Mouse (Mus musculus) heart, adult 2 months (tissue): ENCODE results near the gene Tmem239. TPM values are rescaled to one million over a fixed set of nuclear protein-coding genes. Genes with fewer than 3 reads are reported as not detected.
A peak's percentile ranks its signal among the peaks of the same experiment; 100 is the strongest.

Experiments
- DNase-seq, 2 experiments: peaks; one replicate each; pipeline ENCODE4 v3.0.0; 2021
- H3K27ac ChIP-seq: fragments of 200-600 bp; 2 replicates; pipeline ENCODE4 v1.8.1; 2022
- H3K27me3 ChIP-seq: fragments of 200-500 bp; 2 replicates; pipeline ENCODE4 v1.6.1; 2012; ENCODE audit warnings: mild to moderate bottlenecking, low read length, inconsistent platforms, mixed read lengths; ENCODE audit not compliant: control insufficient read depth, insufficient read depth
- H3K36me3 ChIP-seq: fragments of 200-500 bp; 2 replicates; pipeline ENCODE4 v1.6.1; 2012; ENCODE audit warnings: low read length, inconsistent platforms; ENCODE audit not compliant: control insufficient read depth, insufficient read depth
- H3K4me1 ChIP-seq: fragments of 200-500 bp; 2 replicates; pipeline ENCODE4 v1.6.1; 2011; ENCODE audit warnings: low read length; ENCODE audit not compliant: control insufficient read depth, insufficient read depth
- H3K4me3 ChIP-seq: fragments of 200-600 bp; 2 replicates; pipeline ENCODE4 v1.8.1; 2022
- H3K79me2 ChIP-seq: fragments of 200-500 bp; replicated peaks from 2 replicates; pipeline ENCODE4 v1.6.1; 2012; ENCODE audit warnings: mild to moderate bottlenecking, inconsistent platforms, low read length, moderate library complexity, mixed read lengths; ENCODE audit not compliant: control insufficient read depth, insufficient read depth
- H3K9ac ChIP-seq: fragments of 200-500 bp; 2 replicates; pipeline ENCODE4 v1.6.1; 2012; ENCODE audit warnings: low read depth, mild to moderate bottlenecking, control low read depth, inconsistent platforms, low read length, mixed read lengths
- CTCF ChIP-seq: fragments of 200-600 bp; IDR thresholded peaks from 2 replicates; pipeline ENCODE4 v1.8.1; 2022; ENCODE audit warnings: antibody characterized with exemption, mild to moderate bottlenecking, moderate library complexity
- EP300 ChIP-seq: fragments of 200-500 bp; IDR thresholded peaks from 2 replicates; pipeline ENCODE4 v1.6.1; 2011; ENCODE audit warnings: low read depth, low read length, control low read depth; ENCODE audit not compliant: insufficient read depth
- POLR2A ChIP-seq: fragments of 200-500 bp; IDR thresholded peaks from 2 replicates; pipeline ENCODE4 v1.6.1; 2011; ENCODE audit warnings: mild to moderate bottlenecking, low read depth, low read length, control low read depth; ENCODE audit not compliant: insufficient read depth
- WGBS: fragments of 180-500 bp; shearing (Covaris S2); methylation state at CpG from one replicate; pipeline ENCODE4 v1.1.7; 2018; 5-methylcytosine and 5-hydroxymethylcytosine counted together
- intact Hi-C: fragments of 180-260 bp; cut with DNase I; formaldehyde crosslinking; loops from one replicate; pipeline ENCODE4 v1.15.1; 2025
- polyA plus RNA-seq: library from polyadenylated mRNA; depleted of rRNA; stranded (reverse); fragments of >200 nt; gene quantifications from 2 replicates; pipeline ENCODE4 v1.2.3, GENCODE M21; 2012
- total RNA-seq, 2 experiments: library from RNA; stranded (reverse); gene quantifications; 2 replicates each; pipeline ENCODE4 v1.2.3; 2021

The Tmem239 gene
- total and polyA plus RNA-seq, 3 experiments = not detected

DNA sequence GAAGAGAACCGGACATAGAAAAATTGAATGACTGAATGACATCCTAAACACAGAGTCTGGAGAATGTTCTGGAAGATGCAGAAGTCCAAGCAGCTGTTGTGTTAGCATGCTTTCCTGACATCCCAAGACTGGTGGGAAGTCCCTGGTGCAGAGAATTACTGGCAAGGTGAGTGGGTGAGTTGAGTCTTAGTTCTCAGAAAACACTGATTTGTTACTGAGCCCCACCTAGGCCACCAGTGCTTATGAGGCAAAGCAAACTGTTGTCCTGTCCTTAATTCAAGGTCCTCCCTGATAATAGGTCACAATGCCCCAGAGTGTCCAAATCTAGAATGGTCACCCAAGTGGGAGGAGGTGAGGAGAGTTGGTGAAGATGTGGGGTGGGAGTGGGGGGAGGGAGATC lies 1.3 kb upstream of the Tmem239 start, which contains the start of the genes Gm28372 and 1700020A23Rik:
Gm28372 (plus strand) TSS at position 301 of the 400 bp plus-strand sequence.
1700020A23Rik (plus strand) TSS at position 321 of the 400 bp plus-strand sequence.
- no peak for DNase-seq
- Histone ChIP-seq H3K27me3 (no peaks in the 10 kb centered on the region), H3K27ac (no peak within 1 kb of the TSS), H3K36me3 (no peaks in the 10 kb centered on the region), H3K4me3 (no peak within 1 kb of the TSS), H3K9ac (no peak within 1 kb of the TSS), H3K4me1 (no peaks in the 10 kb centered on the region), H3K79me2 (no peaks in the 10 kb centered on the region)
- intact Hi-C loops = no loop called here
- WGBS = 91% methylated on average over 1 of the region's 1 CpGs
- no peak for TF ChIP-seq CTCF

DNA sequence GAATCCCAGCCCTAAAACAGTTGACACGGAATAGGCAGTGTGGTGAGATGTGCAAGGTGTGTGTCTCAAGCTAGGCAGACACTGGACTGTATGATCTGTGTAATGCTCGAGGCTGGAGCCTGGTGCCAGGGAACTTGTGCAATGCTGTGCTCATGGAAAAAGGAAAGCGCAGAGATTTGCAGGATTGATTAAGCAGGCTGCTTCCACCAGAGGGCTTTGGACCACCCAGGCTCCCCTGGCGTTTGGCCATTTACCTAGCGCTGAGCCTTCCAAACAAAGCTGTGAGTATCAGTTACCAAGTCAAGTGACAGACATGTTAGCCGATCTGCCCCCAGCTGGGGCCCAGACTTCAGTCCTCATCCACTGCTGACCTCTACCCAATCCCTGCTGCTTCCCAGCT lies 1.9 kb downstream of the Tmem239 start:
- TF ChIP-seq CTCF = no peak
- no peak for TF ChIP-seq EP300
- no peak for TF ChIP-seq POLR2A
- intact Hi-C loops = loop anchor here (1.0 kb wide), 1 partner anchor 116 kb away; no protein-coding TSS in a partner anchor
- Histone ChIP-seq H3K79me2 (no peaks in the 10 kb centered on the region), H3K27me3 (no peaks in the 10 kb centered on the region), H3K27ac (no peak overlapping the region), H3K9ac (no peak overlapping the region), H3K4me3 (no peak overlapping the region), H3K36me3 (no peaks in the 10 kb centered on the region), H3K4me1 (no peaks in the 10 kb centered on the region)
- no peak for DNase-seq
- 30% methylated on average over 6 of the region's 6 CpGs for WGBS

DNA sequence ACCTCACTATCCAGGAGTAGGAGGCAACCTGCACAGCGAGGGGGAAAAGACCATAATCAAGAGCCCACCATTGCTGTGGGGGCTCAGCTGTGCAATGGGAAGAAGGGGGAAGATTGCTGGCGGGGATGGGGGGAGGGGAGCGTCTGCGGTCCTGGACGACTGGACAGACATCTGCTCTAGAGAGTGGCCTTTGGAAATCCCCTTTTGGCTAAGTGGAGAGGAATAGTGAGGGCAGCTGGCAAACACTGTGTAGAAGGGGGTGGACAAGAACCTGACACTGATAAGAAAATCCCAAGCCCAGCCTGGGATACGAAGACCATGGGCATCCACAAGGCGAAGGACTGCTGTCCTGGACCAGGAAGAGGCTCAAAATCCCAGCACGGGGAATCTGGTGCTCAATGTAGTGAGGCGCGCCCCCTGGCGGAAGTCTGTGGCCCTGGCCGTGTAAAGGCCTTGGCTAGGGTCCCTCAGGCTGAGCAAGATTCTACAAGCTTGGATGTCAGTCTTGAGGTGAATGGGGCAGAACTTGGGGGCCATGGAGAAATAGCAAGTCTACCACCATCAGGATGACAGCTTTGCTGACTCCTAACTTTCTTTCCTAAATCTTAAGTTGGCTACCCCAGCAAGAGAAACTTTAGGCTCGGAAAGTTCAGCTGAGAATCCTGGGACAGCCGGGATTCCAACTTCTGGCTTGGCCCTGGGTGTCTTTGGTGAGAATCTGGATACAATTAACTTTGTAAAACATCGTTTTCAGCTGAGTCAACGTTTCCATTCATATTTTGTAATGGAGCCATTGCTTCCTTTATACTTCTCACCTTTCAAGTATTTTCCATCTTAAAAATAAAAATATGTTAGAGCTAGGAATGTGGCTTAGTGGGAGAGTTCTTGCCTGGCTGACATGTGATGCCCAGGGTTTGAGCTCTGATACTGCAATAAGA lies 5.5 kb downstream of the Tmem239 start:
- Histone ChIP-seq H3K4me3 (no peak overlapping the region), H3K79me2 (no peaks in the 10 kb centered on the region)
- WGBS = 32% methylated on average over 16 of the region's 16 CpGs

GRCm38 (mm10) chr2:130412775-130413174 lies 6.5 kb downstream of the Tmem239 start:
- Histone ChIP-seq H3K27ac (no peak overlapping the region), H3K27me3 (no peaks in the 10 kb centered on the region), H3K36me3 (no peaks in the 10 kb centered on the region), H3K4me1 (no peaks in the 10 kb centered on the region), H3K4me3 (no peak overlapping the region), H3K9ac (no peak overlapping the region), H3K79me2 (no peaks in the 10 kb centered on the region)
- intact Hi-C loops = no loop called here
- WGBS = 78% methylated on average over 3 of the region's 3 CpGs
- DNase-seq = no peak
- no peak for TF ChIP-seq POLR2A
- no peak for TF ChIP-seq EP300
- no peak for TF ChIP-seq CTCF

More for the DNA sequence above, 5.5 kb downstream of the Tmem239 start:
- intact Hi-C loops = loop anchor here (1.0 kb wide), 1 partner anchor 121 kb away; no protein-coding TSS in a partner anchor
- Histone ChIP-seq H3K36me3 (no peaks in the 10 kb centered on the region), H3K27me3 (no peaks in the 10 kb centered on the region), H3K27ac (no peak overlapping the region), H3K9ac (no peak overlapping the region), H3K4me1 (no peaks in the 10 kb centered on the region)
- no peak for TF ChIP-seq EP300
- TF ChIP-seq POLR2A = no peak
- no peak; the same call in 1 of the 2 replicates for TF ChIP-seq CTCF
- DNase-seq = peak; percentile 81 to 89

DNA sequence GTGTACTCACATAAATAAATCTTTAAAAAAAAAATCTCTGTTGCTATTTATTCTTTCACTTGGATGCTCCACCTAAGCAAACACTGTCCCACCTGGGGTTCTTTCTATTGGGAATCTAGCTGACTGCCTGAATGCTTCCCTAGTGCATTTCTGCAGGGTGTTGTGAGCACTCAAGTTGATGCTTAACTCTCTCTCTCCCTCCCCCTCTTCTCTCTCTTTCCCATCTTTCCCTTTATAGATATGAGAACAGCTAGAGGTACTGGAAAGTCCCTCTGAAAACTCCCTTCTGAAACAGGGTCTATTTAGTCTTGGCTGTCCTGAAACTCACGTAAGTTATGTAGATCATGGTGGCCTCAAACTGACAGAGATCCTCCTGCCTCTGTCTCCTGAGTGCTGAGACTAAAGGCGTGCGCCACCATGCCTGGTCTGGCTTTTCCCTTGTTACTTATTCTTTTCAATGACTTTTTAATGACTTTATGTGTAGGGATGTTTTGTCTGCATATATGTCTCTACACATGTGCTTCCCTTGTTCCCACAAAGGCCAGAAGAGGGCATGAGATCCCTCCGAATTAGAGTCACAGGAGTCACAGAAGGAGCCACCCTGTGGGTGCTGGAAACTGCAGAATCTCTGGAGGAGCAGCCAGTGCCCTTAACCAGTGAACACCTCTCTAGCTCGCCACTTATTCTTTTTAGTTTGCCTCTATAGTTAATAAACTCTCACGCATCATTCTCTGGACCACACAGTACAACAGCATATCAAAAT lies 8.0 kb downstream of the Tmem239 start:
- DNase-seq = no peak
- TF ChIP-seq EP300 = no peak
- peak; percentile 40 for TF ChIP-seq CTCF

More for the DNA sequence above, 8.0 kb downstream of the Tmem239 start:
- Histone ChIP-seq H3K27me3 (no peaks in the 10 kb centered on the region), H3K4me1 (no peaks in the 10 kb centered on the region), H3K79me2 (no peaks in the 10 kb centered on the region), H3K9ac (no peak overlapping the region), H3K27ac (no peak overlapping the region), H3K4me3 (no peak overlapping the region), H3K36me3 (no peaks in the 10 kb centered on the region)
- 78% methylated on average over 6 of the region's 6 CpGs for WGBS
- intact Hi-C loops = no loop called here
